Mouse (Mus musculus): ENCODE data around the gene Atp6v0a2. TPM values are rescaled to one million over a fixed set of nuclear protein-coding genes. Genes with fewer than 3 reads are reported as not detected.

The Atp6v0a2 gene
- polyA plus RNA-seq, 1 experiment, result 8.5 TPM

DNA sequence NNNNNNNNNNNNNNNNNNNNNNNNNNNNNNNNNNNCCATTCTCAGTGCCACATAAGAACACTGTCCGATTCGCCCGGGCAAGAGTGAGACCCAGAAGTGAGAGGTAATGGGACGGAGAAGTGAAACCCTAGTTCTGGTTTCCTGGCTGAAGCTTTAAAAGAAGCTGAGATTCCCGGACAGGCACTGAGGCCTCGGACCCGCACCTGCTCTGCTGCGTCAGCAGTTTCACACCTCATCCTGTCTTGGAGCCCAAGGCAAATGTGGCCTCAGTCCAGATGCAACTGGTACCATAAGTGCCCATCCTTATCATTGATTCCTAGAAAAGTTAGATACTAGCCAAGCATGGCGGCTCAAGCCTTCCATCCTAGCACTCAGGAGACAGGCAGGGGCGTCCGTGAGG is 3.3 kb downstream of the Atp6v0a2 start:
- TF ChIP-seq GATA1 (IDR thresholded peaks at IDR 0.05; ENCODE audit: low read length), result no peak

DNA sequence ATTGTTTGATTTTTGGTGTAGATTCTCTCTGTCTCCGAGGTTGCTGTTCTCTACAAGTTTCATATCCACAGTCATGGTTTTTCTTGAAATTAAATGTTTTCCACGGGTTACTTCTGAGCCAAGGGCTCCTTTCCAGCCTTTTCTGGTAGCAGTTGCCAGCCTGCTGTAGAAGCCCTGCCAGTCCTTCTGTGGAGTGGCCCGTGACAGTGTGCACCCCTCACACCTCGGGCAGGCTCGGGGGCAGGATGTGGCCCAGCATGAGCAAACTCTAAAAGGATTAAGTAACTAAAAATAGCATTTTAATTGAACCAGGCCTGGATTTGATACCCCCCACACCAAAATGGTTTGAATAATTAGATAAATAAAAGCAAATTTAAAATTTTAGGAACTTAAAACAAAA is 4.1 kb downstream of the Atp6v0a2 start:
- no peak for TF ChIP-seq GATA1 (IDR thresholded peaks at IDR 0.05; ENCODE audit: low read length)

DNA sequence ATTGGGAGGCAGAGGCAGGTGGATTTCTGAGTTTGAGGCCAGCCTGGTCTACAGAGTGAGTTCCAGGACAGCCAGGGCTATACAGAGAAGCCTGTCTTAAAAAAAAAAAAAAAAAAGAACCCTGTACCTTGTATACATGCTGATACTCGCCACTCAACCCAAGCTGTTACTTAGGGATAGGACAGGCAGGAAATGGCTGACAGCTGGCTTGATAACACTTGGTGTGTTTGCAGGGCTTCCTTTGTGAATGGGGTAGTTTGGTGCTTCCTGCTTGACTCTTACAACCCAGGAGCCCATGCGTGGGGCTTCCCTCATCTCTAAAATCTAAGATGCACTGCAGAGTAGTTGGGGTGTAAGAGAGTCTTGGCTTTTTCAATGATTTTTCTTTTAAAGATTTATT is 5.0 kb downstream of the Atp6v0a2 start:
- no peak for TF ChIP-seq GATA1 (IDR thresholded peaks at IDR 0.05; ENCODE audit: low read length)

DNA sequence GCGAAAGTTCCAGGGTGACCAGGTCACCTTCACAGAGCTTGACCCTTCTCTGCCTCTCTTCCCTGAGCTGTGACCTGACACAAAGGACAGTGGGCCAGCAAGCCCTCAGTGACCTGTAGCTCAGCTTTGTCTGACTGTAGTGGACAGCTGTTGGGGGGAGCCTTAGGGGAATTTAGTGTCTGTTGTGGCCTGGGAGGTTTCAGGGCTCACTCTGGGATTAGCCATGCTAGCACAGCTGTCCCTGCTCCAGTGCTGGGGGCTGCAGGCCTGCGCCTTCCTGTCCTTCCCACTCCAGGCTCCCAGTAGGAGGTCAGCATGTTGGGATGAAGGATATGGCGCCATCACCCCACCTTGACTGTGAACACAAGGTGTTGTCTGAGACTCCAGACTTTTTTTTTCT is 7.8 kb downstream of the Atp6v0a2 start:
- no peak for TF ChIP-seq GATA1 (IDR thresholded peaks at IDR 0.05; ENCODE audit: low read length)

DNA sequence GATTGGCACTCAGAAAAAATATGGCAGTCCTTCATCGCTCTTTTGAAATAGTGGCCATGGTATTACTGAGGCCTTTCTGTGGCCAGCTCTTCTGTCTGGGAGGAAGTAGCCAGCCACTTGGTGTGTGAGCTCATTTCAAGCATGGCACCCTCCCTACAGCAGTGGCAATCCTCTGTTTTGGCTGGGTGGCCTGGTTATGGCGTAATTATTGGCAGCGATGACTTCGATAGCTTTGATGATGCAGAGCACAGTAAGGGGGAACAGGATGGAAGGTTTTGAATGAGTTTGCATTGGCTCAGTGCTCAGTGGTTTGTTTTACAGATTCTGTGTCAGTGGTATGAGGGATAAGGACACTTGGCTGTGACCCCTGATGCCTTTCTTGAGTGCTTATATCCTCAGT is 8.3 kb downstream of the Atp6v0a2 start:
- no peak for TF ChIP-seq GATA1 (IDR thresholded peaks at IDR 0.05; ENCODE audit: low read length)

DNA sequence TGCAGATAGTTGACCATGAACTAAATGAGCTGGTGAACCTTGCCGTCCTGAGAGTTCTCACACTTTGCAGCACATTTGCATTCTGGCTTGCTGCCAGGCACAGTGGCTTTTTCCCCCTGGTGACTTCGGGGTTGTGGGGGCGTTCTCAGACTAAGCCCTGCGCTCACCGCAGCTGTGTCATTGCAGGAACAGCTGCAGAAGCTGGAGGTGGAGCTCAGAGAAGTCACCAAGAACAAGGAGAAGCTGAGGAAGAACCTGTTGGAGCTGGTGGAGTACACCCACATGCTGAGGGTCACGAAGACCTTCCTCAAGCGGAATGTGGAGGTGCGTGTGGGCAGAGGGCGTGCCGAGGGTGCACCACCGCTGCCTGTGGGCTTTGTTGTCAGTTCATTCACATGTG is 8.9 kb downstream of the Atp6v0a2 start:
- no peak for TF ChIP-seq GATA1 (IDR thresholded peaks at IDR 0.05; ENCODE audit: low read length)

DNA sequence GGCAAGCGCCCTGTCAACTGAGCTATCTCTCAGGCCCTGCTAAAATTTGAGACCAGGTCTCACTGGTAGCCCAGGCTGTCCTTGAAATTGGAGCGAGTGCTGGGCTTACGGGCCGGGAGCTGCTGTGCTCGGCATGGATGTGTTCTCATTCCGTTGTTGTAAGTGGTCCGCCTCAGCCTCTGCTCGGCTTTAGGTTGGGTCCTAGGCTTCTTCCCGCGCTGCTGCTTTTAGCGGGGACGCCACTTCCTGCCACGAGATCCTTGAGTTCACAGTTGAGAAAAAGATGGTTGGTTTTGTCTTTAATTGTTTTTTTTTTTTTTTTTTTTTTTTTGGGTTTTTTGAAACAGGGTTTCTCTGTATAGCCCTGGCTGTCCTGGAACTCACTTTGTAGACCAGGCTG is 9.5 kb downstream of the Atp6v0a2 start:
- no peak for TF ChIP-seq GATA1 (IDR thresholded peaks at IDR 0.05; ENCODE audit: low read length)

DNA sequence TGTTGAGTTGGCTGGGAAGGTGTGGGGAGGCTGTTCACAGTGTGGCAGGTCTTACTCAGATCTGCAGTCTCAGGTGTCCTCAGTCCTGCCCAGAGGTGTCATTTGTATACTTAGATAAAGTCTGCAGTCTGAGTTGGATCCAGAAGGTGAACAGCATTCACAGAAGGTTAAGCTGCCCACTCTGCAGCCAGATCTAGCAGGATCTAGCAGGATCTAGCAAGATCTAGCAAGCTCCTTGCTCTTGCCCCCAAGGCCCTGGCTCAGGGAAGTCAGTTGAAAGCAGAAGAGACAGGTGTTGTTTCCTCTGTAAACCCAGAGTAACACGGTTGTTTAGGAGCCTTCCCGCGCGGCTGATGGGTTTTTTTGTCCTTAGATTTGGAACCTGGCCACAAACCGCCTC is 85.4 kb downstream of the Atp6v0a2 start:
- no peak for TF ChIP-seq GATA1 (IDR thresholded peaks at IDR 0.05; ENCODE audit: low read length)

DNA sequence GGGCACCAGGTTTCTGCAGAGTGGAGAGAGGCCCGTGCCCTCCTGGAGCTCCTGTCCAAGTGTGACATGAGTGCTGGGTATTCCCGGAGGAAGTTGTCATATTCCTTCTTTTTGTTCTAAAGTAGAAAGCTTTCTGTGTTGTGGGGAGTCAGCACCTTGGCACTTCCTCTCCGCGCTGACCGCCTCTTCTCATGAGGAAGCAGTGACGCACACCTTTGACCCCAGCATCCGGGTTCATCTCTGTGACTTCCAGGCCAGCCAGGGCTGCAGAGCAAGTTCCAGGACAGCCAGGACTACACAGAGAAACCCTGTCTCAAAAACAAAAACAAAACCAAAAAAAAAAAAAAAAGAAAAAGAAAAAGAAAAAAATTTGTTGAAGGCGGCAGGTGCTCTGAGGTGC is 86.8 kb downstream of the Atp6v0a2 start:
- no peak for TF ChIP-seq GATA1 (IDR thresholded peaks at IDR 0.05; ENCODE audit: low read length)

DNA sequence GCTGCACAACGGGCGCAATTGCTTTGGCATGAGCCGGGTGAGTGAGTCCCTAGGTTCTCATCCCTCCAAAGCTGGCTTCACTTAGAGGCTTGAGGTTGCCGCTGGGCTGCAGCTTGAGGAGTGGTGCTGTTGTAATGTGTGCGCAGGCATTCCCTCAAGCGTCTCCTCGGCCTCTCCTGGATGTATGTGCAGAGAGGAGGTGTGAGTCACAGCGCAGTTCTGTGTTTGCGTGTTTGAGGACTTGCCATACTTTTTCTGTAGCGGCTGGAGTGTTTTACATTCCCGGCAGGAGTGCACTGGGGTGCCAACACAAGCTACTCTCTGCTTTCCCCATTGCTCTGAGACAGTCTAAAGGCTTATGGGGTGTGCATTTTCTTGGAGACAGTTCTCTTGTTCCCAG is 89.6 kb downstream of the Atp6v0a2 start:
- no peak for TF ChIP-seq GATA1 (IDR thresholded peaks at IDR 0.05; ENCODE audit: low read length)

DNA sequence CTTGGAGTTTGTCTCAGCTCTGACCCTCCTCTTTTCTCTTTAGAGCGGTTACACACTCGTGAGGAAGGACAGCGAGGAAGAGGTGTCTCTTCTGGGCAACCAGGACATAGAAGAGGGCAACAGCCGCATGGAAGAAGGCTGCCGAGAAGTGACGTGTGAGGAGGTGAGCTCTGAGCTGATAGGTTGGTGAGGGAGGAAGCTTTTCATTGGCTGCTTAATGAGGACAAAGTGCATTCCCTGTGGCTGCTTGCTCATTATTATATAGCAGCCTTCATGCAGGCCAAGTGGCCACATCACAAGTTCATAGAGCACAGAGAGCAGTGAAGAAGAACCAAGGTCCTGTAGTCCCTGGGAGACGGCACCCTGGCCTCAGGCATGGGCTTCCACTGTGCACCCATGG is 90.0 kb downstream of the Atp6v0a2 start:
- no peak for TF ChIP-seq GATA1 (IDR thresholded peaks at IDR 0.05; ENCODE audit: low read length)

DNA sequence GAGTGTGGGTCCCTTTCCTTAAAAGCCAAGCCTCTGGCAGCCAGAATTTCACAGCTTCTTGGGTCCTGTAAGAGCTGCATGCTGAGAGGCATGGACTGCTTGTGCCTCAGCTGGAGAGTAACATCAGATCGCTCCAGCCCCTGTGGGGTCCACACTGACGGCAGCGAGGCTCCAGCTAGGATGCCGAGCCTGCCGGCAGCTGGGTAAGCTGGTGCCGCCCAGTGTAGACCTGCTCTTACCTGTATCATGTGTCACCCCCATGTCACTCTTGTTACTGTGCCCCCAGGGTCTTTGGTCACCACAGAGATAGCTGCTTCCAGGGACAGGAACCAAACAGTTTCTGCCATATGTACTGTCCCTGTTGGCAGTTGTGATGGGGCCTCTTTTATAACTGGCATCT is 94.7 kb downstream of the Atp6v0a2 start:
- TF ChIP-seq GATA1 (IDR thresholded peaks at IDR 0.05; ENCODE audit: low read length), result no peak

DNA sequence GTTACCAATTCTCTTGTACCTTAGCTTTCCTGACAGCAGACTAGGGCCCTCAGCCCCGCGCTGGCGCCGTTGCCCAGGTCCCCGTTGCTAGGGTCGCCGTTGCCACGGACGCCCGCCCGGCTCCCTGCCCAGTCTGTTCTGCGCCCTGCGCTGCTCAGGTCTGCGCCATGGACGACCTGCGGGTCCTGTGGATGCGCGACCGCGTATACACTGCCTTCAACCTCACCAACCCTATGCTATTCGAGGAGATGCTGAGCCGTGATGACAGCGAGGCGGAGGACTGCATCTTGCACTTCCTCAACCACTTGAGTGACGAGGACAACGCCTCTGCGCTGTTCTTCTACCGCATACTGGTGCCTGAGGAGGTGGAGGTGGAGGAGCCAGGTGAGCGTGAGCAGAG is 96.6 kb downstream of the Atp6v0a2 start, which contains the start of gene Dnah10:
Dnah10 (plus strand) TSS at position 89 of the 400 bp plus-strand sequence.
- TF ChIP-seq GATA1 (IDR thresholded peaks at IDR 0.05; ENCODE audit: low read length), result no peak

DNA sequence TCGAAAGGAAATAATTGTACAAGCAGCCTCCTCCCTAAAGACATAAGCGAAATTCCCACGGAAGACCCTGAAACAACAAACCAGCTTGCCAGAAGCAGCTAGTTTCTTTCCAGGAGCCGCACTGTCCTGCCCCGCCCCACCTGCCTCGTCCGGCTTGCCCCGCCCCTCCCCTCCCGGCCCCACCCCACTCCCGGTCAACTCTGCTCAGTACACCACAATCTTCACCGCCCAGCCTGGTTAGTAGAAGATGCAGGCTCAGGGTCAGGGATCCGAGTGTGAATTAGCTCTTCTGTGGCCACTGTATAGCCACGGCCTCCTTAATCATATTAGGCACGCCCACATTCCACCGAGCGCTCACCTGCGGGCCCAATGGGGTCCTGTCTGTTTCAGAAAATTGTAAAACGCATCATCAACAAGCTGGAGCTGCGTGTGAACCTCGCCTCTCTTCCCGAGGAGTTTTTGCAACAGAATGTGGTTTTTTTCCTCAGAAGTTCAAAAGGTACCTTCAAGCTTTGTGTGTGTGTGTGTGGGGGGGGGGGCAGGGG is 101.4 kb downstream of the Atp6v0a2 start:
- TF ChIP-seq GATA1 (IDR thresholded peaks at IDR 0.05; ENCODE audit: low read length), result no peak

DNA sequence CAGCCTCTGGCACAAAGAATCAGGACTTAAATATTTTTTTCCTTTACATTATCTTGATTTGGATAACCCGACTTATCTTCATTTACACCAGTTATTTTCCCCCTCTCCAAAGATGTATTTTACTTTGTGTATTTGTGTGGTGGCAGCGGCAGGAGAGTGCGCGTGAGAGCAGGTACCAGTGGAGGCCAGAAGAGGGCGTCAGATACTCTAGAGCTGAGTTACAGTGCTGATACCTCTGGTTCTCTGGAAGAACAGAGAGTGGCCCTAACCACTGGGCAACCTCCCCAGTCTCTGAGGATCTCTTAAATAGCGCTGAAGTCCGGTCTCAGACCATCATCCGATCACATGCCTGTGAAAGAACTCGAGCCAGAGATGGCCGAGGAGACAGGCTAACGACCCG is 105.6 kb downstream of the Atp6v0a2 start:
- no peak for TF ChIP-seq GATA1 (IDR thresholded peaks at IDR 0.05; ENCODE audit: low read length)

DNA sequence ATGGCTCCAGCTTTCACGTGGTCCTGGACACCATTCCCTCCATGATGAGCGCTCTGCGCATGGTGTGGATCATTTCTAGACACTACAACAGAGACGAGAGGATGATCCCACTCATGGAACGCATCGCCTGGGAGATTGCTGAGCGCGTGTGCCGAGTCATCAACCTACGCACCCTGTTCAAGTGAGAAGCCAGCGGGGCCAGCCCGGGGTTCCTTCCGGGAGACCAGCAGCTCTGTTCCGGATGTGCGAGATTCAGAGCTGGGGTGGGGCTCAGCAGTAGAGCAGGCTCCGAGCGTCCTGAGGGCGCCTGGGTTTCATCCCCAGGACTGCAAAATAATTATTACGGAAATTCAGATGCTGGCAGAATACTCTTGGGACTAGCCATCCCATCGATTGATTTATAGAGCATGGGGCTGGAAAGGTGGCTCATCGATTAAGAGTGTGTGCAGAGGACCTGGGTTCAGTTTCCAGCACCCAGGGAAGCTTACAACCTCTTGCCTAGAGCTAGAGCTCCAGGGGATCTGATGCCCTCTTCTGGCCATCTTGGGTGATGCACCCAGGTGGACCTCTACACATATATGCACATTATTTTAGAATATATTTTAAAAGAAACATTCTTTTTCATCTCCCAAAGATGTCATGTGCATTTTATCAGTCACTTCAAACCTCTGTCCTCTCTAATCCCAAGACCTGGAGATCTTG is 113.7 kb downstream of the Atp6v0a2 start:
- no peak for TF ChIP-seq GATA1 (IDR thresholded peaks at IDR 0.05; ENCODE audit: low read length)

DNA sequence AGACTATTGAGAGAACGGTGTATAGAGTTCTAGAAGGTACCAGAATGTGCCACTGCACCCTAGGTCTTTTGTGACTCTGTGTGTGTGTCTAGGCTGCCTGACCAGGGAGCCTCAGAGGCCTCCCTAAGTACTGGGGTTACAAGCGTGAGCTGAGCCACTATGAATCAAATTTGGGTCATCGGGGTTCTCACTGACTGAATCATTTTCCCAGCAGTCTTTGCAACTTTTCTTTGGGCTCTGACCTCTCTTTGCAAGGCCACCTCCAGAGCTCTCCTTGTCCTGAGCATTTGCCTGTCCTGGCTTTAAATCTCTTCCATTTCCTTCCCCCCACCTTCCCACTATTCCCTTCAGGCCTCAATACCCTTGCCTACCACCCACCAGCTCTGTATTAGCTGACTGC is 115.5 kb downstream of the Atp6v0a2 start:
- no peak for TF ChIP-seq GATA1 (IDR thresholded peaks at IDR 0.05; ENCODE audit: low read length)
